Mouse (Mus musculus) embryonic facial prominence, embryonic 13.5 days (tissue): ENCODE data around the gene Fez2. TPM values are rescaled to one million over a fixed set of nuclear protein-coding genes. Genes with fewer than 3 reads are reported as not detected.

ENCODE experiments used
- ATAC-seq: fragments of 200-750 bp; cut with Nextera tagmentation; 2 replicates; pipeline ENCODE4 v1.8.0; 2017; ENCODE audit warnings: low read depth; ENCODE audit not compliant: insufficient number of reproducible peaks, insufficient read depth, low FRiP score, low TSS enrichment
- H3K27ac ChIP-seq: fragments of 300-500 bp; sonication (generic); 2 replicates; pipeline ENCODE4 v1.5.1; 2015; ENCODE audit warnings: moderate library complexity, mild to moderate bottlenecking, inconsistent platforms
- H3K27me3 ChIP-seq: fragments of 300-500 bp; sonication (generic); 2 replicates; pipeline ENCODE4 v1.6.1; 2015; ENCODE audit warnings: mild to moderate bottlenecking, inconsistent platforms
- H3K36me3 ChIP-seq: fragments of 300-500 bp; sonication (generic); 2 replicates; pipeline ENCODE4 v1.6.1; 2015; ENCODE audit warnings: mild to moderate bottlenecking, inconsistent platforms
- H3K4me1 ChIP-seq: fragments of 300-500 bp; sonication (generic); 2 replicates; pipeline ENCODE4 v1.6.1; 2015; ENCODE audit warnings: inconsistent platforms
- H3K4me2 ChIP-seq: fragments of 300-500 bp; sonication (generic); 2 replicates; pipeline ENCODE4 v1.6.1; 2015; ENCODE audit warnings: moderate library complexity, mild to moderate bottlenecking, inconsistent platforms
- H3K4me3 ChIP-seq: fragments of 300-500 bp; sonication (generic); 2 replicates; pipeline ENCODE4 v1.5.1; 2015; ENCODE audit warnings: mild to moderate bottlenecking, inconsistent platforms
- H3K9ac ChIP-seq: fragments of 300-500 bp; sonication (generic); 2 replicates; pipeline ENCODE4 v1.6.1; 2015; ENCODE audit warnings: mild to moderate bottlenecking, inconsistent platforms
- H3K9me3 ChIP-seq: fragments of 300-500 bp; sonication (generic); 2 replicates; pipeline ENCODE4 v1.6.1; 2016; ENCODE audit warnings: inconsistent platforms
- WGBS: fragments of 180-500 bp; shearing (Covaris S2); methylation state at CpG from one replicate; pipeline ENCODE4 v1.1.7; 2015; ENCODE audit warnings: mixed read lengths; 5-methylcytosine and 5-hydroxymethylcytosine counted together
- polyA plus RNA-seq: library from polyadenylated mRNA; unstranded; fragments of >200 nt; fragmentation: Nextera tagmentation; extraction: Ambion mirVana; gene quantifications from 2 replicates; pipeline ENCODE4 v1.2.1, GENCODE M21; 2015

The Fez2 gene
- polyA plus RNA-seq, 1 experiment from 2014 or later = 39.3 TPM

GRCm38 (mm10) chr17:78333275-78333674, 84.7 kb downstream of the Fez2 start:
- WGBS = 88% methylated on average over 10 of the region's 10 CpGs
- Histone ChIP-seq H3K9ac (no peak overlapping the region), H3K4me2 (no peak overlapping the region), H3K9me3 (no peaks in the 10 kb centered on the region), H3K36me3 (peaks cover 19% of the 10 kb centered on the region), H3K27ac (no peak overlapping the region), H3K4me3 (no peak overlapping the region), H3K27me3 (no peaks in the 10 kb centered on the region), H3K4me1 (peaks cover 4% of the 10 kb centered on the region; the same call in 1 of the 2 replicates)
- no peak for ATAC-seq

- H3K36me3 ChIP-seq = peaks cover 13% of the 10 kb centered on the region; the same call in 1 of the 2 replicates
- no peaks in the 10 kb centered on the region for H3K9me3 ChIP-seq
- ATAC-seq = no peak
- H3K4me1 ChIP-seq = peaks cover 3% of the 10 kb centered on the region; the same call in 1 of the 2 replicates
- 74% methylated on average over 8 of the region's 8 CpGs for WGBS
- no peak overlapping the region for H3K4me3 ChIP-seq
- no peak overlapping the region for H3K4me2 ChIP-seq
- H3K9ac ChIP-seq = no peak overlapping the region
- H3K27me3 ChIP-seq = no peaks in the 10 kb centered on the region
- no peak overlapping the region for H3K27ac ChIP-seq
Measured at GRCm38 (mm10) chr17:78331438-78331837, 86.5 kb downstream of the Fez2 start.

- H3K4me3 ChIP-seq = no peak overlapping the region
- WGBS = 53% methylated on average over 3 of the region's 3 CpGs
- 0 out of 2 replicates have a peak, but pooled peaks cover 2% of the 10 kb centered on the region for H3K36me3 ChIP-seq
- H3K27me3 ChIP-seq = no peaks in the 10 kb centered on the region
- H3K4me2 ChIP-seq = no peak overlapping the region
- ATAC-seq = no peak
- H3K9ac ChIP-seq = no peak overlapping the region
- H3K27ac ChIP-seq = no peak overlapping the region
- H3K4me1 ChIP-seq = peaks cover 3% of the 10 kb centered on the region; the same call in 1 of the 2 replicates
- H3K9me3 ChIP-seq = no peaks in the 10 kb centered on the region
Measured at GRCm38 (mm10) chr17:78328287-78328686, 89.7 kb downstream of the Fez2 start.

GRCm38 (mm10) chr17:78327187-78327586, 90.8 kb downstream of the Fez2 start:
- Histone ChIP-seq H3K9me3 (no peaks in the 10 kb centered on the region), H3K9ac (no peak overlapping the region), H3K27me3 (no peaks in the 10 kb centered on the region), H3K27ac (no peak overlapping the region), H3K36me3 (0 out of 2 replicates have a peak, but pooled peaks cover 2% of the 10 kb centered on the region), H3K4me3 (no peak overlapping the region), H3K4me1 (peaks cover 10% of the 10 kb centered on the region), H3K4me2 (no peak overlapping the region)
- 79% methylated on average over 4 of the region's 4 CpGs for WGBS
- ATAC-seq = no peak

- Histone ChIP-seq H3K4me1 (peaks cover 10% of the 10 kb centered on the region), H3K9ac (no peak overlapping the region), H3K36me3 (0 out of 2 replicates have a peak, but pooled peaks cover 2% of the 10 kb centered on the region), H3K4me3 (no peak overlapping the region), H3K27ac (no peak overlapping the region), H3K4me2 (no peak overlapping the region), H3K27me3 (no peaks in the 10 kb centered on the region), H3K9me3 (no peaks in the 10 kb centered on the region)
- no peak for ATAC-seq
- WGBS = 81% methylated on average over 2 of the region's 2 CpGs
Measured at GRCm38 (mm10) chr17:78326381-78326780, 91.6 kb downstream of the Fez2 start.

- Histone ChIP-seq H3K36me3 (0 out of 2 replicates have a peak, but pooled peaks cover 2% of the 10 kb centered on the region), H3K4me1 (peaks cover 10% of the 10 kb centered on the region), H3K9me3 (no peaks in the 10 kb centered on the region), H3K9ac (no peak overlapping the region), H3K27me3 (no peaks in the 10 kb centered on the region), H3K27ac (no peak overlapping the region), H3K4me3 (no peak overlapping the region), H3K4me2 (no peak overlapping the region)
- 80% methylated on average over 7 of the region's 7 CpGs for WGBS
- no peak for ATAC-seq
Measured at GRCm38 (mm10) chr17:78325761-78326332, 92.1 kb downstream of the Fez2 start.

- 35% methylated on average over 18 of the region's 18 CpGs for WGBS
- no peak for ATAC-seq
- H3K27me3 ChIP-seq = no peaks in the 10 kb centered on the region
Measured at GRCm38 (mm10) chr17:78322369-78323335, 95.3 kb downstream of the Fez2 start.

DNA sequence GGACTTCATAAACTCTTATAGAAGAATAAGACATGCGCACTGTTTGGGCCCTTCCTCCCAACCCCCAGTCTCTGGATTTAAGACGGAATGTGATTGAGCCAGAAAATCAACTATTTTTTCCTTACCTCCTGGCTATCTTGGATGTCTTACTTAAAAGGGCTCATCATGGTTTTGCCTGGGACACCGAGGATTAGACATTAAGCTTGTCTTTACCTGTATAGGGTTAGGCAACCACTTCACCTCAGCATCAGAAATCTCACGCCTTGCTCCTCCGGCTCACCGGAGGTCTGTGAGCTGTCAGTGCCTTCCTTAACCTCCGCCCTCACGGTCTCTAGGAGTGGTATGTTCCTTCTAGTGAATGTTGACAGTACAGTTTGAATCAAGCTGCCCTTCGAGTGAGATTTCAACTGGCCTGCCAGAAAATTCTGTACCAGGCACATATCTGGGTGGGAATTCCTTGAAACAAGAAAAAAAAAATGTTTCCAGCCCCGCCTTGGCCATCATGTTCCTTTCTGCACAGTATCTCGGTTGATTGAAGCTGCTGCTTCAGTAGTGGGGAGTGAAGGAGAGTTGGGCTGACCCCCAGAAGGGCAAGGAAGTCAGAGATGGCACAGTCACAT, 96.6 kb downstream of the Fez2 start:
- no peak overlapping the region for H3K4me2 ChIP-seq
- H3K36me3 ChIP-seq = peaks cover 19% of the 10 kb centered on the region; the same call in 1 of the 2 replicates
- H3K9ac ChIP-seq = no peak overlapping the region
- H3K27ac ChIP-seq = no peak overlapping the region
- no peaks in the 10 kb centered on the region for H3K9me3 ChIP-seq
- H3K27me3 ChIP-seq = no peaks in the 10 kb centered on the region
- WGBS = 73% methylated on average over 11 of the region's 11 CpGs
- peaks cover 10% of the 10 kb centered on the region for H3K4me1 ChIP-seq
- H3K4me3 ChIP-seq = no peak overlapping the region
- ATAC-seq = no peak

More at GRCm38 (mm10) chr17:78322369-78323335, 95.3 kb downstream of the Fez2 start:
- no peaks in the 10 kb centered on the region for H3K9me3 ChIP-seq
- peaks cover 10% of the 10 kb centered on the region for H3K4me1 ChIP-seq
- no peak overlapping the region for H3K27ac ChIP-seq
- H3K4me3 ChIP-seq = no peak overlapping the region
- no peak overlapping the region for H3K4me2 ChIP-seq
- 0 out of 2 replicates have a peak, but pooled peaks cover 11% of the 10 kb centered on the region for H3K36me3 ChIP-seq
- H3K9ac ChIP-seq = no peak overlapping the region

Other genes starting within 250 kb of the Fez2 start
- 6.5 and 7.7 TPM in 2 replicates for gene Crim1, start 217.9 kb downstream of the Fez2 start, polyA plus RNA-seq
- gene Vit, start 89.9 kb upstream of the Fez2 start, polyA plus RNA-seq = 1.4 and 1.9 TPM in 2 replicates